Mouse (Mus musculus): ENCODE measurements around the gene Pamr1. TPM values are rescaled to one million over a fixed set of nuclear protein-coding genes. Genes with fewer than 3 reads are reported as not detected.

The Pamr1 gene
- total RNA-seq, 2 experiments from 2014 or later = 8.1 to 11.1 TPM

- peak; percentile 74 to 78 for DNase-seq (ENCODE audit: low spot score in 2 of 2)
Measured at GRCm38 (mm10) chr2:102658661-102659520, 109.1 kb downstream of the Pamr1 start.

DNA sequence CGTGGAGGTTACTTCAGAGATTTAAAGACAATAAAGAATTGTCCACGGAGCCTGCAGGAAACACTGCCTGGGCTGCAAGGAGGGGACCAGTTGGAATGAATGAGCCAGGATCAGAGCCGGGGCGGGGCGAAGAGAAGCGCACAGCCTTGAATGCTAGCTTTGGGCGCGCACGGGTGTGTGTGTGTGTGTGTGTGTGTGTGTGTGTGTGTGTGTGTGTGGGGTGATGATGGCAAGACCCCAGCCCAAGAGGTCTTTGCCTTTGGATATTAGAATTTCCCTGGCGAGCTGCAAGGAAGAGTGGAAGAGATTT lies 109.7 kb downstream of the Pamr1 start:
- DNase-seq (ENCODE audit: low spot score in 2 of 2) = peak in 1 of 2 experiments; percentile 5

DNA sequence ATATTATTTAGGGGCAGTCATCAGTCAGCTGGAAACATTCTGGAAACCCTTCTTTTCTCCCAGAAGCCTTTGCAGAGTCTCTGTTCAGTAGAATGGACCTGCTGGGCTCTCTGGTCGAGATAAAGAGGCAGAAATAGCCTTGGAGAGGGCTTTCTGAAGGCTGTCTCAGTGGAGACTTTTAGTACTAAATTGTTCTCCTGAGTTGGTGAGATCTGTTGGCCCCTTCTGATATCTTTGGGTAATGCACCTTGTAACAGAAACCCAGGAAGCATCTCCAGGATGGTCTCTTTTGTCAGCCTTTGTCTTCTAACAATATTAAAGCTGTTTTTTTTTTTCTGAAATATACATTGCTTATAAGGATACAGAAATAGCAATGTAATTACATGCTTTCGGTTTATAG lies 111.2 kb downstream of the Pamr1 start:
- peak in 1 of 2 experiments; percentile 17 for DNase-seq (ENCODE audit: low spot score in 2 of 2)

- DNase-seq (ENCODE audit: low spot score in 2 of 2) = no peak
Measured at GRCm38 (mm10) chr2:102662911-102663310, 113.1 kb downstream of the Pamr1 start.

- no peak for DNase-seq (ENCODE audit: low spot score in 2 of 2)
Measured at GRCm38 (mm10) chr2:102663339-102663738, 113.5 kb downstream of the Pamr1 start.

- DNase-seq (ENCODE audit: low spot score in 2 of 2) = no peak
Measured at GRCm38 (mm10) chr2:102663865-102664264, 114.1 kb downstream of the Pamr1 start.

DNA sequence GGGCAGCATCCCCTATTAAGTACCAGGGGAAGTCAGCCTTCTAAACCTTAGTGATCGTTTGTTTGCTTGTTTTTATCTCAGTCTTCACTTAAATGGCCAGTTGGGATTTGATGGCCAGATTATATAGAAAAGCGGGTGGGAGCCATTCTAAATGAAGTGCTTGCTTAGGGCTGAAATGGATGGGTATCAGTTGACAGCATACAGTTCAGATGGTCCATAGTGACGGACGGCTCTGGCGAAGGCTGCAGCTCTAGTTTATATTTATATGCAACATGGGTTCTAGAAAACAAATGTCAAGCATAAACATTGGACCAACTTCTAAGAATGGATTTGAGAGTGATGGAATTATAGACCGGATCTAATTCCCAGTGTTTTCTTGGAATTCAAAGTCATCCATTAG lies 118.2 kb downstream of the Pamr1 start:
- DNase-seq (ENCODE audit: low spot score in 2 of 2) = no peak

- no peak for DNase-seq (ENCODE audit: low spot score in 2 of 2)
Measured at GRCm38 (mm10) chr2:102669580-102669979, 119.8 kb downstream of the Pamr1 start.

GRCm38 (mm10) chr2:102674582-102674981 lies 124.8 kb downstream of the Pamr1 start:
- no peak for DNase-seq (ENCODE audit: low spot score in 2 of 2)

DNA sequence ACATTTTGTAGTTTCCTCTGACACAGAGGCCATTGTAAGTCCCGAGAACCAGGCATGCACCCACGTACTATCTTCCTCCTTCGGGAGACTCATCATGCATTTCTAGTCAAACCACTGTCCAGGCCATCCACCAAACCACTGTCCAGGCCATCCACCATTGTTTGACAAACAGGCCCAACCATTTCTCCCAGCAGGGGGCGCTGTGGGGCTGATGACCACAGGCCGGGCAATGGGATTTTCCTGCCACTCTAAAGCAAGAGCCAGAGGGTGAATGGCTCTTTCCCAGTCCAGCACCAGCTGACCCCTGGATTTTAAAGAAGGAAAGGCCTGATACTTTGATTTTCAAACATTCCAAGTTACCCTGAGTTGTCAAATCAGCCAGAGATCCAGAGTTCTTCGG lies 125.5 kb downstream of the Pamr1 start:
- peak in 1 of 2 experiments; percentile 71 for DNase-seq (ENCODE audit: low spot score in 2 of 2)

DNA sequence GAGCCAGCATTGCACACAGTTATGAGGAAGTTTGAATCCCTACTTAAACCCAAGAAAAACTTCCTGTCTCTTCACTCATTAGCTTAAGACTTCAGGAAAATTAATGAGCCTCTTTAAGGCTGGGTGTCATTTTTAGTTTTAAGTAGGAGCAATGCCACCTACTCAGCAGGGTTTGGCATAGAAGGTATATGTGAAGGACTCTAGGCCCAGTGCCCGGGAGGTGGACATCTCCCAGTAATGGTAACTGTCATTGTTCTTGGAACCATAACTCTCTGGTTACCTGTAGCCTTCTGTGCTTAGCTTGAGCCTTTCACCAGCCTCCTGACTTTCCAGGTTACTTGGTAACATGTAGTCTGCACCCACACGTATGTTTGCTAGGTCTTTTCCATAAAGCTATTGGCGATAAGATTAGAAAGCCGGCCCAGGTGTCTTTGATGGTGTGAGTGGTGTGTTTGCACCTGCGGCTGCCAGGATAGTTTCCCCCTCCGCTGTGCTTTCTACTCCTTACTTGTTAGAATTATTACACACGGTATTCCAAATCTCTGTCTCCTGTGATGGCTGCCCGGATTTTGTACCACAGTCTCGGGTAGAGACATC lies 127.0 kb downstream of the Pamr1 start:
- no peak for DNase-seq (ENCODE audit: low spot score in 2 of 2)

- DNase-seq (ENCODE audit: low spot score in 2 of 2) = no peak
Measured at GRCm38 (mm10) chr2:102677400-102677799, 127.6 kb downstream of the Pamr1 start.

GRCm38 (mm10) chr2:102681351-102681750 lies 131.5 kb downstream of the Pamr1 start:
- DNase-seq (ENCODE audit: low spot score in 2 of 2) = no peak

DNA sequence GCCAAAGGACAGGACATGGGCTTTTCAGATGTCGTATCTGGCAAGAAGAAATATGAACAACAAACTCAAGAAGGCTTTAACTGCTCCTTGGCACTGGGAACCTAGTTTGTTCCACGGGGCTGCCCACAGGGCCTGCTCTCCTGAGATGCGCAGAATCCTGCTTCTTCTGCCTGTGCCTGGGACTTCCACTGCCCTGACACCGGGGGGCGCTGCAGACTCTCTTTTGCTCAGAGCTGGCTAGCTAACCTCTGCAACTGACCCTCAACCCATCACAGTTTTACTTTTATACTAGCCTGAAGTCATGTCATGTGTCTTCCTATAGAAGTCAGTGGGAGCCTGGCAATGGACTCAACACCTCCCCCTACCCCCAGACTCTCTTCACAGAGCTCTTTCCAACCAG lies 132.4 kb downstream of the Pamr1 start:
- DNase-seq (ENCODE audit: low spot score in 2 of 2) = peak in 1 of 2 experiments; percentile 57

- peak in 1 of 2 experiments; percentile 61 for DNase-seq (ENCODE audit: low spot score in 2 of 2)
Measured at GRCm38 (mm10) chr2:102685371-102686107, 135.7 kb downstream of the Pamr1 start.

DNA sequence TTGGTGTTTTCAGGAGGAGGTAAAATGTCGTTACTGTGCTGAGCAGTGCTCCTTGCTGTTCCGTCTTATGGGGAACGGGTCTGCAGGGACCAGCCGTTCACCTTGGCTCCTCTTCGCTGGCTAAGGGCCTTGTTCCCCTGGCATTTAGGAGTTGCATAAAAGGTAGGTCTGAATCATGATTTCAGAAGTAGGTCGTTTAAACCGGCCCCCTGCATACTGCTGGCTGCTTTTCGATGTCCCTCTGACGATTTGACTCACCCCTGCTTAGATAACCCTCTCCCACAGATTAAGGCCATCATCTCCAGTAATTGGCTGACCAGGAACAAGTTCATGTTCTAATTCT lies 136.3 kb downstream of the Pamr1 start:
- no peak for DNase-seq (ENCODE audit: low spot score in 2 of 2)

Other genes with a start within 250 kb of the Pamr1 start
- gene Trim44, start 142.2 kb upstream of the Pamr1 start, total RNA-seq (2021) = 100 to 1,000 TPM; 151 to 162 TPM
- 10 to 100 TPM; 61.5 to 66.9 TPM for gene Fjx1, start 97.5 kb upstream of the Pamr1 start, total RNA-seq (2021)
- gene Slc1a2, start 108.6 kb downstream of the Pamr1 start, total RNA-seq (2021) = 1,000 to 10,000 TPM; 2,253 to 2,477 TPM